ENCODE assay signal across 8 mouse cellular contexts in genomic region chr9:118960415-118961091, GRCm38 (mm10). TPM values are rescaled to one million over a fixed set of nuclear protein-coding genes. Genes with fewer than 3 reads are reported as not detected.
DNase-seq lines count a peak whose midpoint lies in the region; ATAC-seq and TF ChIP-seq lines count a peak whose summit lies in the region.

No protein-coding gene starts in this region.

- no peak for TF ChIP-seq CTCF in small intestine, adult 2 months (IDR thresholded peaks at IDR 0.05; ENCODE audit: extremely low read depth, insufficient read length, insufficient replicate concordance, low read depth, low read length)

- H3K4me3 ChIP-seq in heart, embryonic 16.5 days (ENCODE audit: low read length): no peak overlapping the region
- H3K4me3 ChIP-seq in limb, embryonic 13.5 days: no peak overlapping the region
- no peak overlapping the region for H3K4me3 ChIP-seq in small intestine, adult 2 months (ENCODE audit: low read depth, low read length)

- peak overlapping the region; percentile 68 for H3K27ac ChIP-seq in heart, embryonic 16.5 days (ENCODE audit: low read length)
- H3K27ac ChIP-seq in limb, embryonic 13.5 days: peak overlapping the region; percentile 63
- peak overlapping the region; percentile 8; the same call in 1 of the 2 replicates for H3K27ac ChIP-seq in small intestine, adult 2 months (ENCODE audit: insufficient read depth, low read depth, low read length)

- H3K4me2 ChIP-seq in heart, embryonic 16.5 days (ENCODE audit: low read depth, low read length): peak overlapping the region; percentile 33
- peak overlapping the region; percentile 27 for H3K4me2 ChIP-seq in limb, embryonic 13.5 days (replicated peaks)

- 0 out of 2 replicates have a peak, but pooled peaks have one; percentile 37 for ATAC-seq in heart, embryonic 16.5 days (replicated peaks; ENCODE audit: extremely low read depth, insufficient read depth, low FRiP score)
- ATAC-seq in limb, embryonic 13.5 days (ENCODE audit: low FRiP score, low read depth): no peak

- H3K27me3 ChIP-seq in heart, embryonic 16.5 days (ENCODE audit: control insufficient read depth, insufficient read depth, low read length): no peaks in the 10 kb centered on the region
- no peaks in the 10 kb centered on the region for H3K27me3 ChIP-seq in limb, embryonic 13.5 days
- H3K27me3 ChIP-seq in small intestine, adult 2 months (ENCODE audit: control insufficient read depth, insufficient read depth, low read length): no peaks in the 10 kb centered on the region

- no peak for TF ChIP-seq POLR2A in small intestine, adult 2 months (IDR thresholded peaks at IDR 0.05; ENCODE audit: low read depth, low read length)

- DNase-seq in urinary bladder, postnatal 14 days (ENCODE audit: low spot score): peak; percentile 41
- DNase-seq in urinary bladder, adult 2 months (ENCODE audit: low spot score): no peak
- no peak for DNase-seq in cerebellum, postnatal 36 days
- no peak for DNase-seq in cerebellum, adult 11-12 months
- no peak for DNase-seq in urinary bladder, postnatal 4 days (ENCODE audit: low spot score in 2 of 2)

- H3K9me3 ChIP-seq in heart, embryonic 16.5 days (replicated peaks; ENCODE audit: control insufficient read depth, low read length): no peaks in the 10 kb centered on the region
- H3K9me3 ChIP-seq in limb, embryonic 13.5 days: no peaks in the 10 kb centered on the region

- WGBS in heart, embryonic 16.5 days: 37% methylated on average over 16 of the region's 16 CpGs
- 22% methylated on average over 16 of the region's 16 CpGs for WGBS in limb, embryonic 13.5 days
- 65% methylated on average over 16 of the region's 16 CpGs for WGBS in small intestine, adult 2 months

- peak overlapping the region; percentile 55 for H3K9ac ChIP-seq in heart, embryonic 16.5 days (ENCODE audit: low read length)
- H3K9ac ChIP-seq in limb, embryonic 13.5 days: peak overlapping the region; percentile 31; the same call in 1 of the 2 replicates

- no peaks in the 10 kb centered on the region for H3K36me3 ChIP-seq in heart, embryonic 16.5 days (ENCODE audit: control insufficient read depth, insufficient read depth)
- H3K36me3 ChIP-seq in limb, embryonic 13.5 days: peaks cover 23% of the 10 kb centered on the region
- H3K36me3 ChIP-seq in small intestine, adult 2 months (ENCODE audit: control insufficient read depth, insufficient read depth, low read length): no peaks in the 10 kb centered on the region

- peaks cover 21% of the 10 kb centered on the region for H3K4me1 ChIP-seq in heart, embryonic 16.5 days (ENCODE audit: control insufficient read depth, insufficient read depth, low read length)
- peaks cover 49% of the 10 kb centered on the region for H3K4me1 ChIP-seq in limb, embryonic 13.5 days
- H3K4me1 ChIP-seq in small intestine, adult 2 months (ENCODE audit: control insufficient read depth, insufficient read depth, insufficient read length, low read length): peaks cover 3% of the 10 kb centered on the region; the same call in 1 of the 2 replicates

RNA-seq across cellular contexts. Expression of gene Ctdspl, which starts 34.3 kb away (rescaled TPM):
- polyA plus RNA-seq in urinary bladder, adult 2 months (2012; rRNA removed): 24.4 and 27.7 TPM in 2 replicates
- polyA plus RNA-seq in heart, embryonic 16.5 days (2015; fragmentation: Nextera tagmentation; extraction: Ambion mirVana): 8.1 and 9.3 TPM in 2 replicates
- 23.4 and 24.8 TPM in 2 replicates for polyA plus RNA-seq in limb, embryonic 13.5 days (2015; fragmentation: Nextera tagmentation; extraction: Ambion mirVana)
- 8.9 and 29.3 TPM in 2 replicates for polyA plus RNA-seq in small intestine, adult 2 months (2012; rRNA removed)

Comparison
In these comparisons a context has a peak if more than half of its experiments do, and no peak if none do; other contexts are left out.
1. H3K27ac ChIP-seq: peak in every context shown above with its lines; median percentile 68 in heart, embryonic 16.5 days; 63 in limb, embryonic 13.5 days; 8 in small intestine, adult 2 months.